In the genomic region with DNA sequence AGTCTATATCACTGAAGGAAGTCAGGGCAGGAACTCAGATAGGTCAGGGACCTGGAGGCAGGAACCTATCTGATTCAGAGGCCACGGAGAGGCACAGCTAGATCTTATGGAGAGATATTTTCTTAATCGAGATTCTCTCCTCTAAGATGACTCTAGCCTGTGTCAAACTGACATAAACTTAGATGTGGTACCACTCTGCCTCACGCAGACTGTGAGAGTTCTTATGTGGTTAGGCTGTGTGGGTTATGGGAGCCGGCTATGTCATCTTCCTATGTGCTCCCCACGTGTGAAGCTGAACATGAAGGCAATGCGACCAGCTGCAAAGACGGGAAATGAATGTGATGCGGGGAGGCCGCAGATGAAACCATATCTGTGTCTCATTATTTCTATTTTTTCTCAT, we compare ENCODE assay signal across 18 mouse cellular contexts. TPM values are rescaled to one million over a fixed set of nuclear protein-coding genes. Genes with fewer than 3 reads are reported as not detected.
"Had no signal": no experiment of that assay in that cellular context is flagged by ENCODE, and none has a peak within 500 bp of the region (broad histone marks: within the 10 kb centered on the region; RNA-seq: fewer than 3 reads in every experiment).

No protein-coding gene starts in this region.

- H3K36me3 ChIP-seq: kidney, embryonic 15.5 days; limb, embryonic 13.5 days; liver, embryonic 15.5 days; midbrain, embryonic 10.5 days; neural tube, embryonic 12.5 days had no signal

- H3K27me3 ChIP-seq: kidney, embryonic 15.5 days; limb, embryonic 13.5 days; liver, embryonic 15.5 days; neural tube, embryonic 12.5 days had no signal

- H3K4me1 ChIP-seq: limb, embryonic 13.5 days; liver, embryonic 15.5 days; neural tube, embryonic 12.5 days had no signal

- H3K4me3 ChIP-seq: kidney, embryonic 15.5 days; limb, embryonic 13.5 days; liver, embryonic 15.5 days; midbrain, embryonic 10.5 days; myocyte; neural tube, embryonic 12.5 days had no signal

- H3K27ac ChIP-seq: kidney, embryonic 15.5 days; limb, embryonic 13.5 days; liver, embryonic 15.5 days; midbrain, embryonic 10.5 days; neural tube, embryonic 12.5 days had no signal

- DNase-seq: kidney, adult 2 months; kidney, postnatal 14 days; lung, adult 2 months; lung, postnatal 36 days; midbrain, embryonic 14.5 days; retina, postnatal 1 day; right cerebral cortex, postnatal 4 days; spleen, adult 18-20 months had no signal

- H3K9me3 ChIP-seq: kidney, embryonic 15.5 days; limb, embryonic 13.5 days; liver, embryonic 15.5 days; midbrain, embryonic 10.5 days; neural tube, embryonic 12.5 days had no signal

- ATAC-seq: intestine, embryonic 16.5 days; lung, postnatal 0 days had no signal

RNA-seq across cellular contexts. Expression of a gene that starts 16.8 kb away (rescaled TPM):
- polyA plus RNA-seq: liver, embryonic 11.5 days; liver, embryonic 15.5 days had no signal

RNA-seq across cellular contexts. Expression of a gene that starts 22.7 kb away (rescaled TPM):
- total RNA-seq: left cerebral cortex, adult 8-10 months had no signal
- polyA plus RNA-seq: intestine, embryonic 16.5 days; limb, embryonic 13.5 days; midbrain, embryonic 10.5 days; midbrain, embryonic 14.5 days; myocyte; neural tube, embryonic 12.5 days had no signal
